Mouse (Mus musculus) C2C12 (cell line): ENCODE results near the gene Txlng. TPM values are rescaled to one million over a fixed set of nuclear protein-coding genes. Genes with fewer than 3 reads are reported as not detected.

ENCODE experiments used
- H3K27me3 ChIP-seq: one replicate; pipeline ENCODE4 v1.6.1; 2011; ENCODE audit not compliant: control insufficient read depth, insufficient read depth, insufficient read length
- H3K36me3 ChIP-seq: one replicate; pipeline ENCODE4 v1.6.1; 2011; ENCODE audit not compliant: control insufficient read depth, insufficient read depth
- H3K4me3 ChIP-seq: one replicate; pipeline ENCODE4 v1.5.1; 2011; ENCODE audit warnings: mild to moderate bottlenecking, control low read depth; ENCODE audit not compliant: poor library complexity, insufficient read depth, severe bottlenecking
- H3K79me2 ChIP-seq: one replicate; pipeline ENCODE4 v1.6.1; 2011; ENCODE audit not compliant: control insufficient read depth, insufficient read depth
- H3K79me3 ChIP-seq: one replicate; pipeline ENCODE4 v1.6.1; 2011; ENCODE audit warnings: low read depth, control low read depth
- H3ac ChIP-seq: one replicate; pipeline ENCODE3; 2011; ENCODE audit warnings: low read depth; ENCODE audit not compliant: control insufficient read depth, insufficient read length
- CEBPB ChIP-seq: IDR thresholded peaks from one replicate; pipeline ENCODE4 v1.6.1; 2011; ENCODE audit warnings: low read depth, mild to moderate bottlenecking, control low read depth, moderate library complexity
- CTCF ChIP-seq: IDR thresholded peaks from one replicate; pipeline ENCODE4 v1.5.1; 2011; ENCODE audit not compliant: control insufficient read depth, insufficient read depth, insufficient read length
- FOSL1 ChIP-seq: IDR thresholded peaks from one replicate; pipeline ENCODE4 v1.8.0; 2011; ENCODE audit warnings: mild to moderate bottlenecking, low read length; ENCODE audit not compliant: poor library complexity, insufficient read depth, severe bottlenecking
- MAX ChIP-seq: IDR thresholded peaks from one replicate; pipeline ENCODE4 v1.6.1; 2011; ENCODE audit warnings: mild to moderate bottlenecking, control low read depth
- MYOD1 ChIP-seq: IDR thresholded peaks from one replicate; pipeline ENCODE4 v1.6.1; 2011; ENCODE audit warnings: low read depth; ENCODE audit not compliant: control insufficient read depth, insufficient read length
- MYOG ChIP-seq: IDR thresholded peaks from one replicate; pipeline ENCODE4 v1.6.1; 2011; ENCODE audit not compliant: control insufficient read depth, insufficient read length; ENCODE audit errors: extremely low read depth
- USF1 ChIP-seq: IDR thresholded peaks from one replicate; pipeline ENCODE4 v1.6.1; 2011; ENCODE audit warnings: low read depth, mild to moderate bottlenecking, control low read depth, moderate library complexity
- long read RNA-seq, 2 experiments: library from polyadenylated mRNA; unstranded; transcript quantifications; one replicate each; pipeline ENCODE4 v2.0.0; 2019 to 2020
- polyA plus RNA-seq: library from polyadenylated mRNA; unstranded; fragments of >200 nt; fragmentation: generic; extraction: Trizol; gene quantifications from one replicate; pipeline ENCODE4 v1.2.1, GENCODE M21; 2012; ENCODE audit warnings: missing spikeins

The Txlng gene
- polyA plus RNA-seq, result 1.6 TPM
- long read RNA-seq, experiment 1, partial matches to known transcripts, result 4 of 7 reads
- long read RNA-seq, experiment 1, other reads (novel, unspliced or antisense), result 0 of 7 reads
- long read RNA-seq, experiment 2, transcript Txlng-201 (10 exons, 3,862 nt), result major isoform, 6 of 42 reads
- long read RNA-seq, experiment 2, partial matches to known transcripts, result 29 of 42 reads
- long read RNA-seq, experiment 2, other reads (novel, unspliced or antisense), result 2 of 42 reads

DNA sequence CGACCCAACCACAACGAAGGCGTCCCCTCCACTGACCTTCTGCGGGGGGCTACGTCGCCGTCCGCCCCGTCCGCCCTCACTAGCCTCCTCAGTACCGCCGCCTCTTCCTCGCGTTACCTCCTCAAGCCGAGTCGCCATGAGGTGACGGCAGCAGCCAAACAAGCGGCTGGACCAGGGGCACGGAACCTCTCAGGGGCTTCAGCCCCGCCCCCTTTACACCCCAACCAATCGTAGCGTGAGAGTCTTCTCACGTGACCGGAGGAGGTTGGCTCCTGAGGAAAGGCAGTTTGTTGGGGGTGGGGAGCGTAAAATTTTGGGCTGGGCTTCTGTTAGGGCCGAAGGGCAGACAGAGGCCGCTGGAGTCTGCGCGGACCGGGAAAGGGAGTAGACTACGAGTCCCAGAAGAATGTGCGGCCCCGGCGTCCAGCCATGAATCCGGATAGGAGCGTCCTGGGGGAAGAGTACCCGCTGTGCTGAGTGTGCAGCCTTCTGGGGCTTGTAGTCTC lies at the start of gene Txlng:
Gene Txlng, minus strand, starts transcription at position 252 of the 506 bp plus-strand sequence.
- Histone ChIP-seq H3ac (peak within 1 kb of the TSS; percentile 80), H3K79me3 (peaks cover 5% of the 10 kb centered on the region), H3K4me3 (peak within 1 kb of the TSS; percentile 45), H3K79me2 (peaks cover 30% of the 10 kb centered on the region), H3K27me3 (no peaks in the 10 kb centered on the region), H3K36me3 (no peaks in the 10 kb centered on the region)
- TF ChIP-seq USF1 (peak; percentile 89), CEBPB (no peak)

DNA sequence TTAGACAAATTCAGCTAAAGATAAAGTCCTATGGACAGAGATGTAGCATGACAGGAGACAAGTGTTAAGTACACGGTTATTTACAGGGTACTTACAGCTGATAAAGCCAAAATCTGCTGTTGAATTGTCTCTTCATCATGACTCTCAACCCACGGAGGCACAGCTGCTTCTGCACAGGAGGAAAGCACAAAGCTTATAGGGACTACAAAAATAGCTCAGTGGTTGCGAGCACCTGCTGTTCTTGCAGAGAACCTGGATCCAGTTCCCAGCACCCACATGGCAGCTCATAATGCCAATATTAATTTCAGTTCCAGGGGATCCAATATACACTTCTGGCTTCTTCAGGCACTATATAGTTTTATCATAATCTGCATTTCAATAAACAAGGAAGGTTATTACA lies 49.0 kb upstream of the Txlng start:
- Histone ChIP-seq H3ac (no peak overlapping the region), H3K27me3 (no peaks in the 10 kb centered on the region), H3K79me2 (peaks cover under 1% of the 10 kb centered on the region), H3K79me3 (no peaks in the 10 kb centered on the region), H3K36me3 (peaks cover 3% of the 10 kb centered on the region), H3K4me3 (no peak overlapping the region)
- TF ChIP-seq CEBPB (no peak), MAX (no peak), MYOG (no peak)

DNA sequence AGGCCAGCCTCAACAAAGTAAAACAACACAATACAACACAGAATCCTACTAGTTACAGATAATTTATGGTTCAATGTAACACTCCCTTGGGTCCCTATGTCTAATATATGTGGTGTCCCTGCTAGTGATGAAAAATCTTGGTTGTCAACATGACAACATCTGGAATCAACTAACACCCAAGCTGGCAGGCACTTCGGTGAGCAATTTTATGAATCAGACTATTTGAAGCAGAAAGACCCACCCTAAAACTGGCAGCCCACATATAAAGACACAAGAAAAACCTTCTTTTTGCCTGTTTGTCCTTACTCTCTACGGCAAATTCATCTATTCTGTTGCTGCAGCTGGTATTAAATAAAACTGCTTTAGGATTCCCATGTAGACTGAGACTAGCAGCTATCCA lies 44.5 kb upstream of the Txlng start:
- Histone ChIP-seq H3ac (no peak overlapping the region), H3K36me3 (peaks cover 13% of the 10 kb centered on the region), H3K79me3 (no peaks in the 10 kb centered on the region), H3K27me3 (no peaks in the 10 kb centered on the region), H3K4me3 (no peak overlapping the region), H3K79me2 (no peaks in the 10 kb centered on the region)
- TF ChIP-seq MYOG, result no peak
- no peak for TF ChIP-seq CTCF
- no peak for TF ChIP-seq MAX
- TF ChIP-seq MYOD1, result no peak
- TF ChIP-seq FOSL1, result no peak
- no peak for TF ChIP-seq USF1
- TF ChIP-seq CEBPB, result no peak

DNA sequence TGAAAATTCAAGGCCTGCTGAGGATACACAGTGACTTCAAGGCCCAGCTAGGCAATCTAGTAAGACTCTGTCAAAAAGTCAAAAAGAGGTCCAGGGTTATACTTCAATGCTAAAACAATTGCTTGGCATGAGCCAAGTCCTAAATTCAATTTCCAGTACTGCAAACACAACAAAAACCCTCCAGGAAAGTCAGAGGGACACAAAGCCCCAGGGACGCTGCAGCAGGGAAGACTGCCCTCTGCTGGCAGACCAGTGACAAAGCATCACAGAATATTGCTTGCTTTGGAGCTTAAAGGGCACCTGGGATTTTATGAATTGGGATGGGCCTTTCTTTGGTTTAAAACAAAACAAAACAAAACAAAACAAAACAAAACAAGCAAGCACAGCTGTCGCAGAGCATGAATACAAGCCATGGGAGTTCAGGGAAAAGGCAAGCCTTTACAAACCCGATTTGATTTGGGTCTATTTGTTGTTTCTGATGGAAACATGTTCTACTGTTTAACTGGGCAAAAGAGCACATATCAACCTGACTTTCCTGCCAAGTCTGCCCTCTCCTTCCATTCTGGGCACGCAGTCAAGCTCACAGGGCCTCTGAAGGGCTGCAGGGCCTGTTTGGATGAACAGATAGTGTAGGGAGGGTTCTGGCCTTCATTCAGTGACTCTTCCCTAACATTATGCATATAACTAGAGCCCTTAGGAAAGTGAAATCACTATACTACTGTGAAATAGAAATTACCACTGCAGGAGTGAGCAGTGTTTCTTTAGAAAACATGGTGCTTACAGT lies 42.7 kb upstream of the Txlng start:
- no peaks in the 10 kb centered on the region for H3K27me3 ChIP-seq
- H3ac ChIP-seq, result no peak overlapping the region
- TF ChIP-seq CEBPB, result no peak
- peak; percentile 14 for TF ChIP-seq CTCF
- no peaks in the 10 kb centered on the region for H3K79me3 ChIP-seq
- peaks cover 13% of the 10 kb centered on the region for H3K36me3 ChIP-seq
- no peaks in the 10 kb centered on the region for H3K79me2 ChIP-seq
- H3K4me3 ChIP-seq, result no peak overlapping the region

DNA sequence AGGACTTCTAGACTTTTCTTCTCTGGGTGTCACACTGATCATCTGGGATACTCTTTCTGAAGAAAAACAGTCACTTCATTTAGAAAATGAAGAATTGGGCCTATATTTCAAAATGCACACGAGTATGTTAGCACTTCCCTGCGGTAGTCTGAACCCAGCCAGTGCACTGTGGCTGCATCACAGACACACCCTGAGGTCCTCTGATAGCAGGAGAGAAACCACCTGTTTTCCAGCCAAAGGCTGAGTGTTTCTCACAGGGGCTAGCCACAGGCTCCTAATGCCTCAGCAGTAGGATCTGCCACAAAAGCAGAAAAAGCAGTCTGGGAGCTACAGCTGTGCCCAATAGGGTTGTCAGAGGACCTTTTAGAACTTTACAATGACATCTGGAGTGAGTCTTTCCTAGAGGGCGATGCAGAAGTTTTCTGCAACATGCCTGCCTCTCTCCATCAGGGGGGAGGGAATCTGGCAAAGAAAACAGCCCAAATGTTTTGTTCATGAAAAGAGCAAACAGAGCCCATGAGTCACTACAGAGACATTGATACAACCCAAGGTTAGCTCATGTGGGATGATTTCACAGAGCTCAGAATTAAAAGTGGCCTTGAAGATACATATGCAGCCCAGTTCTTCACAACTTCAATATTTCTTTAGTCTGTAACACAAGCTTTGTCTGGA lies 39.2 kb upstream of the Txlng start:
- Histone ChIP-seq H3K27me3 (no peaks in the 10 kb centered on the region), H3K79me3 (no peaks in the 10 kb centered on the region), H3K36me3 (peaks cover 10% of the 10 kb centered on the region), H3K79me2 (no peaks in the 10 kb centered on the region), H3K4me3 (no peak overlapping the region), H3ac (no peak overlapping the region)
- no peak for TF ChIP-seq USF1

DNA sequence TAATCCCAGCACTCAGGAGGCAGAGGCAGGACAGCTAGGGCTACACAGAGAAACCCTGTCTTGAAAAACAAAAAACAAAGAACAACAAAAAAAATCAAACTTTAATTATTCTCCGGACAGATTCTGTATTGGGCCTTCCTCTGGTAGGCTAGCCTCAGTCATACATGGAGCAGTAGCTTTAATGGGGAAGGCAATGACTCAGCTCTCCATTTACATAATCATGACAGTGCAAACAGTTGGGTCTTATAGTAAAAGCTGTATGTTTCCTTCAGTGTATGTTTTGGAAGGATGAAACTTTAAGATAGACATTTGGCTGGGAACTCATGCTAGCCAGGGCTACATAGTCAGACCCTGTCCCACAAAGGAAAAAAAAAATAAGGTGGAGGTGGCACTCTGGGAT lies 19.4 kb upstream of the Txlng start:
- H3ac ChIP-seq, result no peak overlapping the region
- no peak for TF ChIP-seq MYOG
- TF ChIP-seq USF1, result no peak
- TF ChIP-seq MAX, result no peak
- TF ChIP-seq CEBPB, result no peak
- no peak for TF ChIP-seq CTCF
- TF ChIP-seq MYOD1, result no peak
- TF ChIP-seq FOSL1, result no peak
- no peaks in the 10 kb centered on the region for H3K27me3 ChIP-seq
- H3K4me3 ChIP-seq, result no peak overlapping the region
- H3K36me3 ChIP-seq, result no peaks in the 10 kb centered on the region
- no peaks in the 10 kb centered on the region for H3K79me3 ChIP-seq
- no peaks in the 10 kb centered on the region for H3K79me2 ChIP-seq
